Mouse (Mus musculus): ENCODE measurements around the gene Hsd17b1. TPM values are rescaled to one million over a fixed set of nuclear protein-coding genes. Genes with fewer than 3 reads are reported as not detected.

Hsd17b1 gene
- total and polyA plus RNA-seq, 3 experiments = not detected

DNA sequence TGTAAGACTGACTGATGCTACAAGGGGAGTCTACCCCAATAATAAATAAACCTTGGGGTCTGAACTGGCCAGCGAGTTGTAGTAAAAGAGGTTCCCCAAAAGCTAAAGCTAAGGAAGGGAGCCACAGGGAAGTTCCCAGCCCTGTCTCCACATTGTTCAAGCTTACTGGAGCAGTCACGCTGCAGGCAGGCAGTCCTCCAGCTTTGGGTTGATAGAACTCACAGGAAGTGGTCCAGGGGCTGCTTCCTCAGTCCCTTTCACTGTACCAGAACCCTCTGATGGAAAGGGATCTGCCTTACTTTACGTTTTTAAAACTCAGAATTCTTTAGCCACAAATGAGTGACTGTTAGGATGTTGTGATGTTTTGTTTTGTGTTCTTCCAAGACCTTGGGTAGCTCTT, 30.7 kb upstream of the Hsd17b1 start:
- TF ChIP-seq ZC3H11A (IDR thresholded peaks at IDR 0.05; ENCODE audit: low read depth, low read length) = no peak
- no peak for TF ChIP-seq RAD21 (IDR thresholded peaks at IDR 0.05; ENCODE audit: low read depth, low read length)
- TF ChIP-seq HCFC1 (IDR thresholded peaks at IDR 0.05; ENCODE audit: low read depth, low read length) = no peak
- no peak for TF ChIP-seq MYC (IDR thresholded peaks at IDR 0.05; ENCODE audit: low read depth, low read length)
- TF ChIP-seq ZMIZ1 (IDR thresholded peaks at IDR 0.05; ENCODE audit: low read depth, low read length) = no peak
- no peak for TF ChIP-seq SMC3 (IDR thresholded peaks at IDR 0.05; ENCODE audit: low read depth, low read length)
- no peak for TF ChIP-seq TAL1 (IDR thresholded peaks at IDR 0.05; ENCODE audit: low read length)
- TF ChIP-seq ZKSCAN1 (IDR thresholded peaks at IDR 0.05; ENCODE audit: low read depth, low read length) = no peak
- TF ChIP-seq GATA1 (IDR thresholded peaks at IDR 0.05; ENCODE audit: low read depth, low read length) = no peak
- TF ChIP-seq POLR2A (IDR thresholded peaks at IDR 0.05; ENCODE audit: control insufficient read depth in 1 of 2, insufficient read depth in 1 of 2, low read depth in 1 of 2, low read length in 2 of 2, poor library complexity in 1 of 2) = no peak
- no peak for TF ChIP-seq MEF2A (IDR thresholded peaks at IDR 0.05; ENCODE audit: extremely low read depth, insufficient replicate concordance, low read depth, low read length, poor library complexity, severe bottlenecking)
- TF ChIP-seq UBTF (IDR thresholded peaks at IDR 0.05; ENCODE audit: borderline replicate concordance, insufficient read depth, low read depth, low read length) = no peak
- TF ChIP-seq GABPA (IDR thresholded peaks at IDR 0.05; ENCODE audit: low read depth, low read length) = no peak
- TF ChIP-seq RCOR1 (IDR thresholded peaks at IDR 0.05; ENCODE audit: low read depth, low read length) = no peak
- TF ChIP-seq KAT2A (conservative IDR thresholded peaks at IDR 0.05; ENCODE audit: low read depth, low read length) = no peak
- TF ChIP-seq USF1 (IDR thresholded peaks at IDR 0.05; ENCODE audit: low read depth, low read length) = no peak
- no peak for TF ChIP-seq JUND (IDR thresholded peaks at IDR 0.05; ENCODE audit: low read depth, low read length)
- TF ChIP-seq POLR2AphosphoS2 (IDR thresholded peaks at IDR 0.05; ENCODE audit: low read length) = no peak
- TF ChIP-seq USF2 (IDR thresholded peaks at IDR 0.05; ENCODE audit: borderline replicate concordance in 1 of 2, insufficient read depth in 1 of 2, low read depth in 1 of 2, low read length in 2 of 2) = no peak
- TF ChIP-seq ELF1 (IDR thresholded peaks at IDR 0.05; ENCODE audit: low read depth, low read length) = no peak

DNA sequence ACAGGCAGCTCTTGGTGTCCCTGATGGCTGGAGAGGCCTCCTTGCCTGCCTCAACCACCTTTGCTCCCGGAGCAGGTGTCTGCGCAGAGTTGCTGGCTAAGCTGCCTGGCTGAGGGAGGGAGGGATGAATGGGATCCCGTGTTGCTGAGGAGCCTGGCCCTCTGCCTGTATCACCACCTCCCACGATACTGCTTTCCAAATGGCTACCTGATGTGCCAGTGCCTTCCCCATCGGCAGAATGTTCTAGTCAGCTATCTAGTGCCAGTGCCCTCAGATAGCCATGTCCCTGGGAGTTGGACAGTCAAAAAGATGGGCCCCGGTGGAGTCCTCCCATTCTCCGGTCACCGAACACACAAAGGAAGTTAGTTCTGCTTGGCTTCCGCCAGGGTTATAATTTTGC, 27.9 kb upstream of the Hsd17b1 start:
- Histone ChIP-seq H3K4me1 (ENCODE audit: control insufficient read depth in 1 of 2, insufficient read depth in 2 of 2, low read length in 2 of 2) (no peaks in the 10 kb centered on the region), H3K4me3 (ENCODE audit: control insufficient read depth in 1 of 2, insufficient read depth in 1 of 2, low read depth in 2 of 2, low read length in 2 of 2) (no peak overlapping the region), H3K9me3 (replicated peaks; ENCODE audit: insufficient read depth, low read length) (no peaks in the 10 kb centered on the region), H3K9ac (ENCODE audit: control insufficient read depth, low read depth, low read length, poor library complexity, severe bottlenecking) (no peak overlapping the region), H3K27me3 (ENCODE audit: control insufficient read depth in 1 of 2, insufficient read depth in 2 of 2, low read length in 2 of 2) (no peaks in the 10 kb centered on the region), H3K36me3 (ENCODE audit: control insufficient read depth in 1 of 2, insufficient read depth in 2 of 2, low read length in 2 of 2) (no peaks in the 10 kb centered on the region; a peak in 1 of 4 replicates), H3K27ac (ENCODE audit: control insufficient read depth, low read depth, low read length) (no peak overlapping the region), H3K79me2 (ENCODE audit: control insufficient read depth, insufficient read depth, low read length, poor library complexity) (no peaks in the 10 kb centered on the region)
- TF ChIP-seq GATA1 (IDR thresholded peaks at IDR 0.05; ENCODE audit: low read depth, low read length) (no peak), MXI1 (IDR thresholded peaks at IDR 0.05; ENCODE audit: low read depth, low read length) (no peak), MAZ (IDR thresholded peaks at IDR 0.05; ENCODE audit: low read depth, low read length) (no peak), E2F4 (IDR thresholded peaks at IDR 0.05; ENCODE audit: borderline replicate concordance, low read depth, low read length) (no peak), CHD2 (IDR thresholded peaks at IDR 0.05; ENCODE audit: low read length) (no peak), ZNF384 (IDR thresholded peaks at IDR 0.05; ENCODE audit: low read depth, low read length) (no peak), UBTF (IDR thresholded peaks at IDR 0.05; ENCODE audit: borderline replicate concordance, insufficient read depth, low read depth, low read length) (no peak), POLR2AphosphoS5 (IDR thresholded peaks at IDR 0.05; ENCODE audit: borderline replicate concordance, low read depth, low read length) (no peak), JUND (IDR thresholded peaks at IDR 0.05; ENCODE audit: low read depth, low read length) (no peak), MYB (IDR thresholded peaks at IDR 0.05; ENCODE audit: low read depth, low read length) (no peak), ZC3H11A (IDR thresholded peaks at IDR 0.05; ENCODE audit: low read depth, low read length) (no peak), POLR2A (IDR thresholded peaks at IDR 0.05; ENCODE audit: control insufficient read depth in 1 of 2, insufficient read depth in 1 of 2, low read depth in 1 of 2, low read length in 2 of 2, poor library complexity in 1 of 2) (no peak), POLR2AphosphoS2 (IDR thresholded peaks at IDR 0.05; ENCODE audit: low read length) (no peak), HCFC1 (IDR thresholded peaks at IDR 0.05; ENCODE audit: low read depth, low read length) (no peak), TAL1 (IDR thresholded peaks at IDR 0.05; ENCODE audit: low read length) (no peak), BHLHE40 (IDR thresholded peaks at IDR 0.05; ENCODE audit: borderline replicate concordance, low read depth, low read length) (no peak)
- no peak for DNase-seq (ENCODE audit: low read depth, low spot score)

More for the DNA sequence above, 30.7 kb upstream of the Hsd17b1 start:
- Histone ChIP-seq H3K9ac (ENCODE audit: control insufficient read depth, low read depth, low read length, poor library complexity, severe bottlenecking) (no peak overlapping the region), H3K27me3 (ENCODE audit: control insufficient read depth in 1 of 2, insufficient read depth in 2 of 2, low read length in 2 of 2) (no peaks in the 10 kb centered on the region), H3K4me1 (ENCODE audit: control insufficient read depth in 1 of 2, insufficient read depth in 2 of 2, low read length in 2 of 2) (no peaks in the 10 kb centered on the region), H3K79me2 (ENCODE audit: control insufficient read depth, insufficient read depth, low read length, poor library complexity) (no peaks in the 10 kb centered on the region), H3K4me3 (ENCODE audit: control insufficient read depth in 1 of 2, insufficient read depth in 1 of 2, low read depth in 2 of 2, low read length in 2 of 2) (no peak overlapping the region), H3K9me3 (replicated peaks; ENCODE audit: insufficient read depth, low read length) (no peaks in the 10 kb centered on the region), H3K27ac (ENCODE audit: control insufficient read depth, low read depth, low read length) (no peak overlapping the region), H3K36me3 (ENCODE audit: control insufficient read depth in 1 of 2, insufficient read depth in 2 of 2, low read length in 2 of 2) (no peaks in the 10 kb centered on the region; a peak in 2 of 4 replicates)
- DNase-seq (ENCODE audit: low read depth, low spot score) = no peak

Data from MEL (cell line).